Mouse (Mus musculus): ENCODE data around the gene Gpha2.

Gene Gpha2

DNA sequence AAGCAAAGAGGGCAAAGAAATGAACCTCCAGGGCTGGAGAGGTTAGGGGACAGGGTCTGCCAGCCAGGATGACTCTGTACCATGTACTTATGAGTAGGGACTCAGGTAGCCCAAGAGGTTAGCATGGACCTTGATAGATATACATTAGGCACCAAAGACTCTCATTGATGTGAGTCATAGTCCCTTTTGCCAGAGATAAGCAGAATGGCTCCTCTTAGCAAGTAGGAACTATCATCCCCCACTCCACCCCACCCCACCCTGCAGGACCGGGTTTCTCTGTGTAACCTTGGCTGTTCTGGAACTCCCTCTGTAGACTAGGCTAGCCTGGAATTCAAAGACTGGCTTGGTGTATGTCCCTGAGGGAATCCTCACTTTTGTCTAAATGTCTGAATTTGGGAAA is 14.0 kb downstream of the Gpha2 start:
- in situ Hi-C loops (cut with MboI; ENCODE audit: low pct_unique_long_range_greater_than_20kb in 1 of 2, low sequenced_read_pairs in 2 of 2, unreplicated experiment in 1 of 2) = no loop called here

GRCm38 (mm10) chr19:6240725-6241124 is 14.5 kb downstream of the Gpha2 start:
- in situ Hi-C loops (cut with MboI; ENCODE audit: low pct_unique_long_range_greater_than_20kb in 1 of 2, low sequenced_read_pairs in 2 of 2, unreplicated experiment in 1 of 2) = no loop called here

GRCm38 (mm10) chr19:6241274-6242107 is 15.3 kb downstream of the Gpha2 start, which contains the start of gene Atg2a:
Gene Atg2a (plus strand): TSS chr19:6241668.
- in situ Hi-C loops (cut with MboI; ENCODE audit: low pct_unique_long_range_greater_than_20kb in 1 of 2, low sequenced_read_pairs in 2 of 2, unreplicated experiment in 1 of 2) = no loop called here

DNA sequence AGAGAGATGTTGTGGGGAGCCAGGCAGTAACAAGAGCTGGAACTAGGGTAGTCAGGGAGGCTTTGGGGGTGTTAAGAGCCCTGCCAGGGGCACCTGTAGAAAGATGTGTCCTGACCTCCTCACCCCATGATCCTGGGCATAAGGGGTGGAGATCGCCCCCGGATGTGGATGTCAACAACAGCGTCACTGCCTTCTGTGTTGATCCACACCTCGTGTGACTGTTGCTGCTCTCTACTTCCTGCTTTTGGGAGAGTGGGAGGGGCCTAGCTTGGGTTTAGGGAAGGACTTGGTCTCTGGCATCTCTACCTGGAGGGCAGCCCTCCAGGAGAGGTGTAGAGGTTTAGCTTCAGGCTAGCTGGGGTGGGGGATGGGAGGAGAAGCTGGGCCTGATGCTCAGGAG is 16.1 kb downstream of the Gpha2 start:
- in situ Hi-C loops (cut with MboI; ENCODE audit: low pct_unique_long_range_greater_than_20kb in 1 of 2, low sequenced_read_pairs in 2 of 2, unreplicated experiment in 1 of 2) = no loop called here

DNA sequence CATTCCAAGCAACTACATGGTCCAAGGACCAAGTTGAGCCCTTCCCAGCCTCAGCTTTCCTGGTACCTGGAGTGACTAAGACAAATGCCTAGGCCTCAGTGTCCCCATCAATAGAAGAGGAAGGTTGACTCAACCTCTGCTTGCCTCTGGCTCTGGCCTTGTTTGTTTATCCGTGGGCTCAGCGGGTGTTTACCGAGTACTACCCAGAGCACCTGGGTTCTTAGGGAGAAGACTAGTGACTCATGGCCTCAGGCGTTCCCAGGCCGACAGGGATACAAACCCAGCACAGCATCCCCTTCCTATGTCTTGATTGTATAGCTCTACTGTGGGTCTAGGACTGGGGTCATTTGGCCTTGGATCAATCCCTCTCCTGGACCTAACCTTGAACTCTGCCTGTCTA is 17.0 kb downstream of the Gpha2 start:
- in situ Hi-C loops (cut with MboI; ENCODE audit: low pct_unique_long_range_greater_than_20kb in 1 of 2, low sequenced_read_pairs in 2 of 2, unreplicated experiment in 1 of 2) = no loop called here

- in situ Hi-C loops (cut with MboI; ENCODE audit: low pct_unique_long_range_greater_than_20kb in 1 of 2, low sequenced_read_pairs in 2 of 2, unreplicated experiment in 1 of 2) = no loop called here
Measured at GRCm38 (mm10) chr19:6245806-6246205, 19.6 kb downstream of the Gpha2 start.

DNA sequence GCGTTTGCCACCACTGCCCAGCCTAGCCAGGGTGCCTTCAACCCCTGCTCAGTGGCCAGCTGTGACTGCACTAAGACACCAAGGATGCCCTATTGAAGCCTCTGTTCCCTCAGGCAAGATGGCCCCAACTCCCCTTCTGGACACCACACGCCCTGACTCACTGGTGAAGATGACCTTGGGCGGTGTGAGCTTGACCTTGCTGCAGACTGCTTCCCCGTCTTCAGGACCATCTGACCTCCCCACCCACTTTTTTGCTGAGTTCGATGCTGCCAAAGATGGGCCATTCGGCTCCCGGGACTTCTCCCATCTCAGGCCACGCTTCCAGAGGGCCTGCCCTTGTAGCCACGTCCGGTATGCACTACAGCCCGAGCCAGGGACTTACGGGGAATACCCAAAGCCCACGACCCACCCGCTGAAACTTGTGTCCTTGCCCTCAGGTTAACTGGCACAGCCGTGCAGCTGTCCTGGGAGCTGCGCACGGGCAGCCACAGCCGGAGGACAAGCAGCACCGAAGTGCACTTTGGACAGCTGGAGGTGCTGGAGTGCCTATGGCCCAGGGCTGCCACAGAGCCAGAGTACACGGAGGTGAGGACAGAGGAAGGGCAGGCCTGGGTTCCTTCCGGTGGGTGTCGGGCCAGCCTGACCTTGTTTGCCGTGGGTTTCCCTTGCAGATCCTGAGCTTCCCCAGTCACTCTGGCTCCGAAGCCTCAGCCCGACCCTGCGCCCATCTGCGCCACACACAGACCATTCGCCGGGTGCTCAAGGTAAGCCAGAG is 21.5 kb downstream of the Gpha2 start:
- in situ Hi-C loops (cut with MboI; ENCODE audit: low pct_unique_long_range_greater_than_20kb in 1 of 2, low sequenced_read_pairs in 2 of 2, unreplicated experiment in 1 of 2) = no loop called here

GRCm38 (mm10) chr19:6253021-6253420 is 26.8 kb downstream of the Gpha2 start:
- in situ Hi-C loops (cut with MboI; ENCODE audit: low pct_unique_long_range_greater_than_20kb in 1 of 2, low sequenced_read_pairs in 2 of 2, unreplicated experiment in 1 of 2) = no loop called here

DNA sequence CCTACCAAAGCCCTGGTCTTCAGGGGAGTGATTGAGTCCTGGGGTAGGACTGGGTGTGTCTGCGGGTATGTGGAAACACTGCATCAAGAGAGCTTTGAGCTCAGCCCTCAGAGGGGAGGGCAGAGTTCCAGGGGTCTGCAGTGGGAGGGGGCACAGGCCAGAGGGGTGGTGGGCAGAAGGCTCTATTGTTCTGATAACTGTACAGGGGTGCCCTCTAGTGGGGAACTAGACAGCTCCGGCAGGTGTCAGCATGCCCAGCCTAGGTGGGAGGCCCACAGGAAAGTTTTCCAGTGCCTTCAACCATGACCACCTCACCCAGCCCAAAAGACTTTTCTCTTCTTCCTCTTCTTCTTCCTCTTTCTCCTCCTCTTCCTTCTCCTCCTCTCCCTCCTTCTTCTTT is 34.2 kb downstream of the Gpha2 start:
- in situ Hi-C loops (cut with MboI; ENCODE audit: low pct_unique_long_range_greater_than_20kb in 1 of 2, low sequenced_read_pairs in 2 of 2, unreplicated experiment in 1 of 2) = no loop called here

GRCm38 (mm10) chr19:6260946-6261345 is 34.8 kb downstream of the Gpha2 start:
- in situ Hi-C loops (cut with MboI; ENCODE audit: low pct_unique_long_range_greater_than_20kb in 1 of 2, low sequenced_read_pairs in 2 of 2, unreplicated experiment in 1 of 2) = no loop called here

DNA sequence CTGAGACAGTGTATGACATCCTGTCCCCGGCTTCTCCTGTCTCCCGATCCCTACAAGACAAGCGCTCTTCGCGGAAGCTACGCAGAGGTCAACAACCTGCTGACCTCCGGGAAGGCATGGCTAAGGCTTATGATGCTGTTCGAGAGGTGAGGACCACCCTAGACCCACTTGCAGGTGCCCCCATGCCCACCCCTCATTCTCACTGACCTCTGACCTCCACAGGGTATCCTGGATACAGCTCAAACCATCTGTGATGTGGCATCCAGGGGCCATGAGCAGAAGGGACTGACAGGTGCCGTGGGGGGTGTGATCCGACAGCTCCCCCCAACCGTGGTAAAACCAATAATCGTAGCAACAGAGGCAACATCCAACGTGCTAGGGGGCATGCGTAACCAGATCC is 35.2 kb downstream of the Gpha2 start:
- in situ Hi-C loops (cut with MboI; ENCODE audit: low pct_unique_long_range_greater_than_20kb in 1 of 2, low sequenced_read_pairs in 2 of 2, unreplicated experiment in 1 of 2) = no loop called here

GRCm38 (mm10) chr19:6262222-6262621 is 36.0 kb downstream of the Gpha2 start:
- in situ Hi-C loops (cut with MboI; ENCODE audit: low pct_unique_long_range_greater_than_20kb in 1 of 2, low sequenced_read_pairs in 2 of 2, unreplicated experiment in 1 of 2) = no loop called here

- in situ Hi-C loops (cut with MboI; ENCODE audit: low pct_unique_long_range_greater_than_20kb in 1 of 2, low sequenced_read_pairs in 2 of 2, unreplicated experiment in 1 of 2) = no loop called here
Measured at GRCm38 (mm10) chr19:6262839-6263433, 36.8 kb downstream of the Gpha2 start.

GRCm38 (mm10) chr19:6264200-6264599 is 38.0 kb downstream of the Gpha2 start:
- in situ Hi-C loops (cut with MboI; ENCODE audit: low pct_unique_long_range_greater_than_20kb in 1 of 2, low sequenced_read_pairs in 2 of 2, unreplicated experiment in 1 of 2) = no loop called here

DNA sequence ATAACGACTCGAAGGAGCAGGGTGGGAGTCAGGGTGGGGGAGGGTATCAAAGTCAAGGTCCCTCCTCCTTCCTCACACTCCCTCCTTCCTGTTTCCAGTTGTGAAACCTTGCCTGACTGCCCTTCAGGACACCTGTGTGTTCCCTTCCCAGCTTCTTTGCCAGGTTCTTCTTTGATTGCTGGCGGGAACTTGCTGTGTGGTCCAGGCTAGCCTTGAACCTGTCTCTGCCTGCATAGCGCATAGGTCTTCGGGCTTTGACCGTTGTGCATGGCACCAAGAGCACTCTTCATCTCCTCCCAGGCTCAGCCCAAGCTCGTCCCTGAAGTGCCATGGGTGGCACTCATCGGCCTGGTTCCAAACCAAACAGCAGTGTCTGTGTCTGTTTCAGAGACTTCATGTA is 38.8 kb downstream of the Gpha2 start:
- in situ Hi-C loops (cut with MboI; ENCODE audit: low pct_unique_long_range_greater_than_20kb in 1 of 2, low sequenced_read_pairs in 2 of 2, unreplicated experiment in 1 of 2) = no loop called here

DNA sequence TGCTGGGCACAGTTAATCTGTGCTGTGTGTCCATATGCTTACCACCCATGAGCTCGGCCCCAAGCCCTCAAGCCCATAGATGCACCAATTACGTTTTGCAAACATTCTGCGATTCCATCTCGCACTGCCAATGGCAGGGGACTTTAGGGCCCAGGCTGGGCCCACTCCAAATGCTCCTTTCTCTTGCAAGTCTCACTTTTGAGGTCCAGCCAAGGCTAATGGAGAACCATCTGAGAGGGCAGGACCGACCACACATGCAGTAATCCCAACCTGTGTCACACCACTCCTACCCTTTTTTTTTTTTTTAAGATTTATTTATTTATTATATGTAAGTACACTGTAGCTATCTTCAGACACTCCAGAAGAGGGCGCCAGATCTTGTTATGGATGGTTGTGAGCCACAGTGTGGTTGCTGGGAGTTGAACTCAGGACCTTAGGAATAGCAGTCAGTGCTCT is 39.6 kb downstream of the Gpha2 start:
- in situ Hi-C loops (cut with MboI; ENCODE audit: low pct_unique_long_range_greater_than_20kb in 1 of 2, low sequenced_read_pairs in 2 of 2, unreplicated experiment in 1 of 2) = no loop called here

GRCm38 (mm10) chr19:6267306-6268169 is 41.4 kb downstream of the Gpha2 start:
- in situ Hi-C loops (cut with MboI; ENCODE audit: low pct_unique_long_range_greater_than_20kb in 1 of 2, low sequenced_read_pairs in 2 of 2, unreplicated experiment in 1 of 2) = no loop called here

DNA sequence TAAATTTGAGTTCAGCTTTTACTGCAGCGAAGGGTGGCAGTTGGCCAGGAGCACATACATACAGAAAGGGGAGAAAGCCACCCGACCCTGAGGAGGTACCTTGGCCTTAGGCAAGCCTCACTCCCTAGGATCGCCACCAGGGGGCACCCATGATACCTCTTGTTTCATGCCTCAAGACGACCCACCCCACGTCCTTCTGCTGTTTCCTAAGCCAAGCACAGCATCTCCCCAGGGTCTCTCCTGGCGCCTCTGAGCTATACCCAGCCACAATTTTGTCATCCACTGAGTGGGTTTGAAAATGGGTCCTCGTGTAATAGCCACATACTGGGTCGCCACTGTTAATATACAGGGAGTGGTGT is 42.0 kb downstream of the Gpha2 start:
- in situ Hi-C loops (cut with MboI; ENCODE audit: low pct_unique_long_range_greater_than_20kb in 1 of 2, low sequenced_read_pairs in 2 of 2, unreplicated experiment in 1 of 2) = no loop called here

Data from mouse embryonic stem cell (cell line).